Mouse (Mus musculus): Measurements from ENCODE around the gene Aloxe3. TPM values are rescaled to one million over a fixed set of nuclear protein-coding genes. Genes with fewer than 3 reads are reported as not detected.

Aloxe3 gene
- polyA plus RNA-seq, 1 experiment = 0.14 TPM

GRCm38 (mm10) chr11:69080855-69081222 lies 44.9 kb upstream of the Aloxe3 start:
- no peaks in the 10 kb centered on the region for H3K27me3 ChIP-seq (ENCODE audit: control insufficient read depth, insufficient read depth, insufficient read length)
- TF ChIP-seq CTCF (IDR thresholded peaks at IDR 0.05; ENCODE audit: control insufficient read depth, insufficient read depth, insufficient read length) = no peak
- TF ChIP-seq USF1 (IDR thresholded peaks at IDR 0.05; ENCODE audit: low read depth) = no peak
- no peak for TF ChIP-seq FOSL1 (IDR thresholded peaks at IDR 0.05; ENCODE audit: insufficient read depth, low read length, poor library complexity, severe bottlenecking)
- no peak for TF ChIP-seq CEBPB (IDR thresholded peaks at IDR 0.05; ENCODE audit: low read depth)
- TF ChIP-seq MYOD1 (IDR thresholded peaks at IDR 0.05; ENCODE audit: control insufficient read depth, insufficient read length, low read depth) = no peak
- no peak for TF ChIP-seq MYOG (IDR thresholded peaks at IDR 0.05; ENCODE audit: control insufficient read depth, extremely low read depth, insufficient read length)
- no peak for TF ChIP-seq MAX (IDR thresholded peaks at IDR 0.05)
- H3ac ChIP-seq (ENCODE audit: control insufficient read depth, insufficient read length, low read depth) = no peak overlapping the region
- no peaks in the 10 kb centered on the region for H3K36me3 ChIP-seq (ENCODE audit: control insufficient read depth, insufficient read depth)
- no peaks in the 10 kb centered on the region for H3K79me3 ChIP-seq (ENCODE audit: low read depth)
- H3K4me3 ChIP-seq (ENCODE audit: insufficient read depth, poor library complexity, severe bottlenecking) = no peak overlapping the region
- no peaks in the 10 kb centered on the region for H3K79me2 ChIP-seq (ENCODE audit: control insufficient read depth, insufficient read depth)

- H3K4me3 ChIP-seq (ENCODE audit: insufficient read depth, poor library complexity, severe bottlenecking) = no peak overlapping the region
- H3K79me3 ChIP-seq (ENCODE audit: low read depth) = no peaks in the 10 kb centered on the region
- H3K27me3 ChIP-seq (ENCODE audit: control insufficient read depth, insufficient read depth, insufficient read length) = no peaks in the 10 kb centered on the region
- no peaks in the 10 kb centered on the region for H3K36me3 ChIP-seq (ENCODE audit: control insufficient read depth, insufficient read depth)
- H3ac ChIP-seq (ENCODE audit: control insufficient read depth, insufficient read length, low read depth) = no peak overlapping the region
- H3K79me2 ChIP-seq (ENCODE audit: control insufficient read depth, insufficient read depth) = no peaks in the 10 kb centered on the region
- no peak for TF ChIP-seq USF1 (IDR thresholded peaks at IDR 0.05; ENCODE audit: low read depth)
- TF ChIP-seq CEBPB (IDR thresholded peaks at IDR 0.05; ENCODE audit: low read depth) = no peak
- no peak for TF ChIP-seq FOSL1 (IDR thresholded peaks at IDR 0.05; ENCODE audit: insufficient read depth, low read length, poor library complexity, severe bottlenecking)
- no peak for TF ChIP-seq CTCF (IDR thresholded peaks at IDR 0.05; ENCODE audit: control insufficient read depth, insufficient read depth, insufficient read length)
- no peak for TF ChIP-seq MAX (IDR thresholded peaks at IDR 0.05)
Measured at GRCm38 (mm10) chr11:69081613-69082012, 44.1 kb upstream of the Aloxe3 start.

GRCm38 (mm10) chr11:69085608-69086007 lies 40.1 kb upstream of the Aloxe3 start:
- no peak overlapping the region for H3ac ChIP-seq (ENCODE audit: control insufficient read depth, insufficient read length, low read depth)
- H3K36me3 ChIP-seq (ENCODE audit: control insufficient read depth, insufficient read depth) = peaks cover 6% of the 10 kb centered on the region
- H3K27me3 ChIP-seq (ENCODE audit: control insufficient read depth, insufficient read depth, insufficient read length) = no peaks in the 10 kb centered on the region
- H3K79me2 ChIP-seq (ENCODE audit: control insufficient read depth, insufficient read depth) = peaks cover 22% of the 10 kb centered on the region
- H3K4me3 ChIP-seq (ENCODE audit: insufficient read depth, poor library complexity, severe bottlenecking) = no peak overlapping the region
- TF ChIP-seq MYOD1 (IDR thresholded peaks at IDR 0.05; ENCODE audit: control insufficient read depth, insufficient read length, low read depth) = no peak
- TF ChIP-seq USF1 (IDR thresholded peaks at IDR 0.05; ENCODE audit: low read depth) = no peak
- no peak for TF ChIP-seq MYOG (IDR thresholded peaks at IDR 0.05; ENCODE audit: control insufficient read depth, extremely low read depth, insufficient read length)
- no peak for TF ChIP-seq FOSL1 (IDR thresholded peaks at IDR 0.05; ENCODE audit: insufficient read depth, low read length, poor library complexity, severe bottlenecking)
- no peak for TF ChIP-seq CTCF (IDR thresholded peaks at IDR 0.05; ENCODE audit: control insufficient read depth, insufficient read depth, insufficient read length)
- no peak for TF ChIP-seq MAX (IDR thresholded peaks at IDR 0.05)
- TF ChIP-seq CEBPB (IDR thresholded peaks at IDR 0.05; ENCODE audit: low read depth) = no peak
- H3K79me3 ChIP-seq (ENCODE audit: low read depth) = peaks cover 16% of the 10 kb centered on the region

GRCm38 (mm10) chr11:69086390-69086789 lies 39.3 kb upstream of the Aloxe3 start:
- Histone ChIP-seq H3K27me3 (ENCODE audit: control insufficient read depth, insufficient read depth, insufficient read length) (no peaks in the 10 kb centered on the region), H3K4me3 (ENCODE audit: insufficient read depth, poor library complexity, severe bottlenecking) (no peak overlapping the region), H3K79me3 (ENCODE audit: low read depth) (peaks cover 18% of the 10 kb centered on the region), H3K36me3 (ENCODE audit: control insufficient read depth, insufficient read depth) (peaks cover 13% of the 10 kb centered on the region), H3K79me2 (ENCODE audit: control insufficient read depth, insufficient read depth) (peaks cover 29% of the 10 kb centered on the region), H3ac (ENCODE audit: control insufficient read depth, insufficient read length, low read depth) (no peak overlapping the region)
- TF ChIP-seq MYOD1 (IDR thresholded peaks at IDR 0.05; ENCODE audit: control insufficient read depth, insufficient read length, low read depth) (no peak), MAX (IDR thresholded peaks at IDR 0.05) (no peak), MYOG (IDR thresholded peaks at IDR 0.05; ENCODE audit: control insufficient read depth, extremely low read depth, insufficient read length) (no peak), USF1 (IDR thresholded peaks at IDR 0.05; ENCODE audit: low read depth) (no peak), CTCF (IDR thresholded peaks at IDR 0.05; ENCODE audit: control insufficient read depth, insufficient read depth, insufficient read length) (no peak), CEBPB (IDR thresholded peaks at IDR 0.05; ENCODE audit: low read depth) (no peak), FOSL1 (IDR thresholded peaks at IDR 0.05; ENCODE audit: insufficient read depth, low read length, poor library complexity, severe bottlenecking) (no peak)

GRCm38 (mm10) chr11:69087082-69087481 lies 38.6 kb upstream of the Aloxe3 start:
- TF ChIP-seq MYOG (IDR thresholded peaks at IDR 0.05; ENCODE audit: control insufficient read depth, extremely low read depth, insufficient read length) (no peak), CEBPB (IDR thresholded peaks at IDR 0.05; ENCODE audit: low read depth) (no peak), USF1 (IDR thresholded peaks at IDR 0.05; ENCODE audit: low read depth) (no peak), MYOD1 (IDR thresholded peaks at IDR 0.05; ENCODE audit: control insufficient read depth, insufficient read length, low read depth) (no peak), MAX (IDR thresholded peaks at IDR 0.05) (no peak), FOSL1 (IDR thresholded peaks at IDR 0.05; ENCODE audit: insufficient read depth, low read length, poor library complexity, severe bottlenecking) (no peak), CTCF (IDR thresholded peaks at IDR 0.05; ENCODE audit: control insufficient read depth, insufficient read depth, insufficient read length) (no peak)
- no peaks in the 10 kb centered on the region for H3K27me3 ChIP-seq (ENCODE audit: control insufficient read depth, insufficient read depth, insufficient read length)
- H3K36me3 ChIP-seq (ENCODE audit: control insufficient read depth, insufficient read depth) = peaks cover 17% of the 10 kb centered on the region
- H3ac ChIP-seq (ENCODE audit: control insufficient read depth, insufficient read length, low read depth) = no peak overlapping the region
- H3K79me2 ChIP-seq (ENCODE audit: control insufficient read depth, insufficient read depth) = peaks cover 36% of the 10 kb centered on the region
- peaks cover 18% of the 10 kb centered on the region for H3K79me3 ChIP-seq (ENCODE audit: low read depth)
- no peak overlapping the region for H3K4me3 ChIP-seq (ENCODE audit: insufficient read depth, poor library complexity, severe bottlenecking)

- Histone ChIP-seq H3K4me3 (ENCODE audit: insufficient read depth, poor library complexity, severe bottlenecking) (no peak overlapping the region), H3ac (ENCODE audit: control insufficient read depth, insufficient read length, low read depth) (no peak overlapping the region), H3K36me3 (ENCODE audit: control insufficient read depth, insufficient read depth) (peaks cover 19% of the 10 kb centered on the region), H3K79me2 (ENCODE audit: control insufficient read depth, insufficient read depth) (peaks cover 36% of the 10 kb centered on the region), H3K27me3 (ENCODE audit: control insufficient read depth, insufficient read depth, insufficient read length) (no peaks in the 10 kb centered on the region), H3K79me3 (ENCODE audit: low read depth) (peaks cover 18% of the 10 kb centered on the region)
- TF ChIP-seq MYOG (IDR thresholded peaks at IDR 0.05; ENCODE audit: control insufficient read depth, extremely low read depth, insufficient read length) = no peak
- no peak for TF ChIP-seq MAX (IDR thresholded peaks at IDR 0.05)
- TF ChIP-seq MYOD1 (IDR thresholded peaks at IDR 0.05; ENCODE audit: control insufficient read depth, insufficient read length, low read depth) = no peak
- no peak for TF ChIP-seq CTCF (IDR thresholded peaks at IDR 0.05; ENCODE audit: control insufficient read depth, insufficient read depth, insufficient read length)
- TF ChIP-seq USF1 (IDR thresholded peaks at IDR 0.05; ENCODE audit: low read depth) = no peak
- TF ChIP-seq FOSL1 (IDR thresholded peaks at IDR 0.05; ENCODE audit: insufficient read depth, low read length, poor library complexity, severe bottlenecking) = no peak
- no peak for TF ChIP-seq CEBPB (IDR thresholded peaks at IDR 0.05; ENCODE audit: low read depth)
Measured at GRCm38 (mm10) chr11:69087597-69087996, 38.1 kb upstream of the Aloxe3 start.

All from C2C12 (cell line).